Mouse (Mus musculus) midbrain, embryonic 11.5 days (tissue): ENCODE results near the gene Anxa6. TPM values are rescaled to one million over a fixed set of nuclear protein-coding genes. Genes with fewer than 3 reads are reported as not detected.

Source experiments
- ATAC-seq: fragments of 200-750 bp; cut with Nextera tagmentation; 2 replicates; pipeline ENCODE4 v1.8.0; 2017; ENCODE audit warnings: moderate TSS enrichment, moderate library complexity; ENCODE audit not compliant: low FRiP score
- DNase-seq: peaks from one replicate; pipeline ENCODE4 v3.0.0; 2015; ENCODE audit warnings: low spot score; ENCODE audit errors: missing footprints
- H3K27ac ChIP-seq: fragments of 300-500 bp; sonication (generic); 2 replicates; pipeline ENCODE4 v1.5.1; 2014; ENCODE audit warnings: low read depth, low read length
- H3K27me3 ChIP-seq: fragments of 300-500 bp; sonication (generic); 2 replicates; pipeline ENCODE4 v1.6.1; 2014; ENCODE audit warnings: mild to moderate bottlenecking, low read length, moderate library complexity, mixed read lengths; ENCODE audit not compliant: control insufficient read depth, insufficient read depth
- H3K36me3 ChIP-seq: fragments of 300-500 bp; sonication (generic); 2 replicates; pipeline ENCODE4 v1.6.1; 2014; ENCODE audit warnings: mild to moderate bottlenecking, low read length, moderate library complexity, mixed read lengths; ENCODE audit not compliant: control insufficient read depth, insufficient read depth
- H3K4me1 ChIP-seq: fragments of 300-500 bp; sonication (generic); 2 replicates; pipeline ENCODE4 v1.6.1; 2014; ENCODE audit warnings: low read length; ENCODE audit not compliant: control insufficient read depth, insufficient read depth
- H3K4me2 ChIP-seq: fragments of 300-500 bp; sonication (generic); 2 replicates; pipeline ENCODE4 v1.6.1; 2014; ENCODE audit warnings: mild to moderate bottlenecking, moderate library complexity
- H3K4me3 ChIP-seq: fragments of 300-500 bp; sonication (generic); 2 replicates; pipeline ENCODE4 v1.5.1; 2014; ENCODE audit warnings: low read depth, low read length
- H3K9ac ChIP-seq: fragments of 300-500 bp; sonication (generic); 2 replicates; pipeline ENCODE4 v1.6.1; 2014; ENCODE audit warnings: low read length
- H3K9me3 ChIP-seq: fragments of 300-500 bp; sonication (generic); 2 replicates; pipeline ENCODE4 v1.6.1; 2016; ENCODE audit warnings: low read length; ENCODE audit not compliant: control insufficient read depth
- WGBS: fragments of 180-500 bp; shearing (Covaris S2); extraction: QIAGEN DNeasy Blood & Tissue Kit; methylation state at CpG from one replicate; pipeline ENCODE4 v1.1.7; 2014; 5-methylcytosine and 5-hydroxymethylcytosine counted together
- polyA plus RNA-seq: library from polyadenylated mRNA; unstranded; fragments of >200 nt; fragmentation: Nextera tagmentation; extraction: Ambion mirVana; gene quantifications from 2 replicates; pipeline ENCODE4 v1.2.1, GENCODE M21; 2014

Gene Anxa6
- polyA plus RNA-seq, 1 experiment from 2014 or later: 71.2 TPM

DNA sequence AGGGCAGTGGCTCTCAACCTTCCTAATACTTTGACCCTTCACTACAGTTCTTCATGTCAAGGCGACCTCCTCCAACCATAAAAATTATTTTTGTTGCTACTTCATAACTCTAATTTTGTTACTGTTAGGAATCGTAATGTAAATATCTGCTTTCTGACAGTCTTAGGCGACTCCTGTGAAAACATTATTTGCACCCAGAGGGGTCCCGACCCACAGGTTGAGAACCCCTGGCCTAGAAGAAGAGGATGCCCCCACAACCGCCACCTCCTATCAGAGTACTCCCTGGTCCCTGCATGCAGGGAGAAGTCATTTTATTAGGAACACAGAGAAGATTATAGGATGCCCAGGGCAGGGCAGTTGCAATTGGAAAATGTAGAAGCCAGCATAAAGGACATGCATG, 38.1 kb upstream of the Anxa6 start:
- Histone ChIP-seq H3K9me3 (no peaks in the 10 kb centered on the region), H3K4me1 (no peaks in the 10 kb centered on the region), H3K4me2 (no peak overlapping the region), H3K4me3 (no peak overlapping the region), H3K36me3 (no peaks in the 10 kb centered on the region), H3K9ac (no peak overlapping the region), H3K27ac (no peak overlapping the region), H3K27me3 (no peaks in the 10 kb centered on the region)
- DNase-seq: no peak
- 83% methylated on average over 5 of the region's 5 CpGs for WGBS
- no peak for ATAC-seq

DNA sequence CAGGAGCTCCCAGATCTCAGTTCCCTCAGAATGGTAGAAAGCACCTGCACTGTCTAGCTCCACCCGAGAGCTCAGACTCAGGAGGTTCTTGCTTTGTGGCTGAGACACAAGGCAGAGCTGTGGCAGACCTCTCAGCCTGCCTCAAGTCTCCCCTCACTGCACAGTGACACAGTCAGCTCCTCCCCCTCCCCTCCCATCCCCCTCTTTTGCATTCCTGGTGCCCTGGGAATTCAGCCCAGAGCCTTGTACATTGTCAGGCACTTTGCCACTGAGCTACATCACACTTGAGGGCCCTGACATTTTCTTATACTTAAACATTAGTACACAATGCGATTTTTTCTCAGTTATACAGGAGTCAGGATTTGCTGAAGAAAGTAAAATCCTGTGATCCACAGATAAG, 35.8 kb upstream of the Anxa6 start:
- Histone ChIP-seq H3K4me1 (no peaks in the 10 kb centered on the region), H3K27me3 (no peaks in the 10 kb centered on the region), H3K4me2 (no peak overlapping the region), H3K27ac (no peak overlapping the region), H3K4me3 (no peak overlapping the region), H3K9ac (no peak overlapping the region), H3K36me3 (no peaks in the 10 kb centered on the region), H3K9me3 (no peaks in the 10 kb centered on the region)
- WGBS: 56% methylated on average over 2 of the region's 2 CpGs
- DNase-seq (no peak), ATAC-seq (no peak)

DNA sequence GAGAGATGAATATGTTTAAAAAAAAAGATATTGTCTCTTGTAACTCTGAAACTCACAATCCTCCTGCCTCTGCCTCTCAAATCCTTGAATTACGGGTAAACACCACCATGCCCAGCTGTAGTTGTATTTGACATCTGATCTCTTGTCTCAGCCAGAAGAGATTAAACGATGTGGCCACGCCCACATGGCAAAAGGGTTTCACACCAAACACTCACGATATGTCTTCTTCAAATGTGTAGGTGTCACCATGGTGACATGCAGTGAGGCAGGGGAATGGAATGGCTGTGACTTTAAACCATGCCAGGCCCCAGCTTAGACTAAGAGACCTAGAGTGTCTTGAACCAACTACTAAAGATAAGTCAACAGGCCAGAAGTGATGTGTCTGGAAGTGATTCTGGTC, 33.7 kb upstream of the Anxa6 start:
- no peak for ATAC-seq
- Histone ChIP-seq H3K4me2 (no peak overlapping the region), H3K36me3 (no peaks in the 10 kb centered on the region), H3K4me3 (no peak overlapping the region), H3K27ac (no peak overlapping the region), H3K27me3 (no peaks in the 10 kb centered on the region), H3K4me1 (no peaks in the 10 kb centered on the region), H3K9ac (no peak overlapping the region), H3K9me3 (no peaks in the 10 kb centered on the region)
- 61% methylated on average over 4 of the region's 4 CpGs for WGBS
- DNase-seq: no peak

DNA sequence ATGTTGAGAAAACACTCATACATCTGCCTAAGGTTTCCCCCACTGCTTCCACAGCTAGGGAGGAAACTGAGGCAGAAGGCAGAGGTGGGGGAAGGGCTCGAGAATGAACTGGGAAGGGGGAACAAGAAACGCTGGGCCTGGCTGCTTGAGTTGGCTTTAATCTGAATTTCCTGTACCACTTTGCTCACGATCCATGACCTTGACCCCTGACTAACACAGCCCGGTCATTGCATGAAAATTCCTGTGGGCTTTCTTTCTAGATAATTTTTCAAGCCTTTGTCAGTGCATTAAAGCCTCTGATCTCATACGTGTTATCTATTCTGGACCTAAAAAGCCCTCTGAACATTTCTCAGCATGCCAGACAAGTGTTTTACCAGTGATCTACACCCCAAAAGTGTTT, 29.6 kb upstream of the Anxa6 start:
- Histone ChIP-seq H3K9ac (no peak overlapping the region), H3K27me3 (no peaks in the 10 kb centered on the region), H3K36me3 (no peaks in the 10 kb centered on the region), H3K4me3 (no peak overlapping the region), H3K4me2 (no peak overlapping the region), H3K9me3 (no peaks in the 10 kb centered on the region), H3K4me1 (no peaks in the 10 kb centered on the region), H3K27ac (no peak overlapping the region)
- ATAC-seq: no peak
- WGBS: 67% methylated on average over 5 of the region's 5 CpGs
- DNase-seq: no peak

DNA sequence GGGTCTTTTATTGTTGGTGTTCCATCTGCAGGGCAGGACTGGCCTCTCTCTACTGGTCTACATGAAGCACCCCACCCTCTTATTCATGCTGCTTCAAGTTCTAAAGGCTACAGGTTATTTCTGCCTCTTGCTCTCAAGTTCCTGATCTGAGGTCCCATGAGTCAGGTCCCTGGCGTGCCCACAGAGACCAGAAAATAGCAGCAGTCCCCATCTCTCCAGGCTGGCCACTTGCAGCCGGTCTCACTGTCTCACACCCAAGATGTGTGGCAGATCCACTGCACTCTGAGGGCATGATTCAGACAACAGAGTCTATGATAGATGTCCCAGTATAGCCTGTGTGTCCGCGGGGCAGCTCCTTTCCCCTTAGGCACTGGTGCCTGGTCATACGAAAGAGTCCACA, 27.6 kb upstream of the Anxa6 start:
- Histone ChIP-seq H3K4me3 (no peak overlapping the region), H3K9me3 (no peaks in the 10 kb centered on the region), H3K9ac (no peak overlapping the region), H3K27ac (no peak overlapping the region), H3K36me3 (no peaks in the 10 kb centered on the region), H3K27me3 (no peaks in the 10 kb centered on the region), H3K4me2 (no peak overlapping the region), H3K4me1 (no peaks in the 10 kb centered on the region)
- DNase-seq: no peak
- no peak for ATAC-seq
- WGBS: 88% methylated on average over 5 of the region's 5 CpGs

DNA sequence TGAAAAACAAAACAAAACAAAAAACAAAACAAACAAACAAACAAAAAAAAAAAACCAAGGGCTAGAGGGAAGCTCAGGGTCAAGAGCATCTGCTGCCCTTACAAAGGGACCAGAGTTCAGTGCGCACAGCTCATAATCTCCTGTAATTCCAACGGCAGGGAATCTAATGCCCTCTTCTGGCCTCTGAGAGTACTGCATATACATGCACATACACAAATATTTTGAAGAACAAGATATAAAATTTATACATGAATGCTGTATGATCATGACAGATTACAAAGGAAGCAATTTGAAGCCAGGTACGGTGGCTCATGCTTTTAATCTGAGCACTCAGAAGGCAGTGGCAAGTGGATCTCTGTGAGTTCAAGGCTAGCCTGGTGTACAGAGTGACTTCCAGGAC, 24.3 kb upstream of the Anxa6 start:
- no peak overlapping the region for H3K9ac ChIP-seq
- ATAC-seq: no peak
- no peak overlapping the region for H3K4me2 ChIP-seq
- no peak for DNase-seq
- no peaks in the 10 kb centered on the region for H3K9me3 ChIP-seq
- WGBS: 84% methylated on average over 3 of the region's 3 CpGs
- no peaks in the 10 kb centered on the region for H3K4me1 ChIP-seq
- no peaks in the 10 kb centered on the region for H3K27me3 ChIP-seq
- H3K27ac ChIP-seq: no peak overlapping the region
- H3K4me3 ChIP-seq: no peak overlapping the region
- H3K36me3 ChIP-seq: no peaks in the 10 kb centered on the region

DNA sequence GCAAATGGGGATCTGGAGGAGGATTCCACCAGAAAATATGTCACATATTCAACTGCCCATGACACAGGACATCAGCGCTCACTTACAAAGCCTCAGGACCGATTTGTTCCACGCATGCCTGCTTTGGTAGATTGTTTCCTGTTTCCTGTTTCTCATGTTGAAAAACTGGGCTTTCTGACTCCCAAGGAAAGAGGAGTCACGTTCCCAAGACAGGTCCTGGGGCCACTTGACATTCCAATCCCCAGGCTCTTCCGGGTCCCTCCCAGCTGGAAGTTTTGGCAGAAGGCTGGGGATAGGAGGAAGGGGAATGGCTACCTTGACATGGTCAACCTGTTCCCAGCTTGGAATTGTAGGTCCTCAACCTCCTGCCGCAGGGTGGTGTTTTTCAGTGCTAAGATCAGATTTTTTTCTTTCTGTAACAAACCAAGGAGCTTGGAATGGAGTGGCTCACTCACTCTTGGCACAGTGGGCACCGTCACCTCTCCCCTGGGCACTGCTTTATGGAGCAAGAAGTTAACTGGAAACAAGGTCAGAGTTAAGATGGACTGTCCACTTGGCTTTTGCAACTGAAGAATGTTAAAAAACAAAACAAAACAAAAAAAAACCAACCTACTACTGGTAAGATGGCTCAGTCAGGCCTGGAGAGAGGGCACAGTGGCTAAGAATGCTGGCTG, 17.7 kb upstream of the Anxa6 start:
- no peaks in the 10 kb centered on the region for H3K36me3 ChIP-seq
- DNase-seq (no peak), ATAC-seq (no peak)
- H3K9me3 ChIP-seq: no peaks in the 10 kb centered on the region
- H3K4me2 ChIP-seq: no peak overlapping the region
- H3K27me3 ChIP-seq: no peaks in the 10 kb centered on the region
- no peak overlapping the region for H3K9ac ChIP-seq
- H3K27ac ChIP-seq: no peak overlapping the region
- WGBS: 84% methylated on average over 7 of the region's 7 CpGs
- no peak overlapping the region for H3K4me3 ChIP-seq
- no peaks in the 10 kb centered on the region for H3K4me1 ChIP-seq

DNA sequence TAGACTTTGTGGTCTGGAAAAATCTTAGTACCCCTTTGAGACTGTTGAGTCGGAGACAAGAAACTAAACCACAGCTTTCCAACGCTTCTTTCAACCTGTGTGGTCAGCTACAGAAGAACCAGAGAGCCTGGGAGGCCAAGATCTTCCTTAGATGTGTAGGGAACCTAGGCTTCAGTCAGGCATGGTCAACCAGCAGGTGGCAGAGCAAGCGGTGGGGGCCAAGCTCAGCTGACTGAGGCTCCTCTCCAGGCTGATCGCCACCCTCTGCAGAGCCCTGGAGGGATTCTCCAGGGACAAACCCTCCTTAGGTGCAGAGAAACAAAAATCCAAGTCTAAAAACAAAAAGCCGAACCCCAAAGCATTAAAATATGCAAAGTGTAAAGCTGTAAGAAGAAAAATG, 13.4 kb upstream of the Anxa6 start:
- no peaks in the 10 kb centered on the region for H3K27me3 ChIP-seq
- ATAC-seq (no peak), DNase-seq (no peak)
- no peak overlapping the region for H3K4me2 ChIP-seq
- WGBS: 58% methylated on average over 5 of the region's 5 CpGs
- H3K9me3 ChIP-seq: no peaks in the 10 kb centered on the region
- H3K4me3 ChIP-seq: no peak overlapping the region
- no peaks in the 10 kb centered on the region for H3K36me3 ChIP-seq
- no peak overlapping the region for H3K9ac ChIP-seq
- no peaks in the 10 kb centered on the region for H3K4me1 ChIP-seq
- no peak overlapping the region for H3K27ac ChIP-seq

DNA sequence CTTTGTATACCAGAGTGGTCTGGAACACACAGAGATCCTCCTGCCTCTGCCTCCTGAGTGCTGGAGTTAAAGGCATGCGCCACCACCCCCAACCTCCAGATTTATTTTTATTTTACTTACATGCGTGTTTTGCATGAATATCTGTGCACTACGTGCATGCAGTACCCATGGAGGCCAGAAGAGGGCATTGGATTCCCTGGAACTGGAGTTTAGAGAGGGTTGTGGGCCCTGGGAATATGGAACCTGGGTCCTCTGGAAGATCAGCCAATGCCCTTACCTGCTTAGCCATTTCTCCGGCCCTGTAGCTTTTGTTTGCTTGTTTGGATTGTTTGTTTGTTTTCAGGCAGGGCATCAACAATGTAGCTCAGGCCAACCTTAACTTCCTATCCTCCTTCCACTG, 8.1 kb upstream of the Anxa6 start:
- ATAC-seq: no peak
- Histone ChIP-seq H3K27ac (no peak overlapping the region), H3K4me3 (no peak overlapping the region), H3K4me1 (no peaks in the 10 kb centered on the region), H3K4me2 (no peak overlapping the region), H3K27me3 (no peaks in the 10 kb centered on the region), H3K36me3 (no peaks in the 10 kb centered on the region), H3K9ac (no peak overlapping the region), H3K9me3 (no peaks in the 10 kb centered on the region)
- DNase-seq: no peak
- WGBS: 72% methylated on average over 4 of the region's 4 CpGs
